Mouse (Mus musculus): ENCODE results near the gene Foxp1. TPM values are rescaled to one million over a fixed set of nuclear protein-coding genes. Genes with fewer than 3 reads are reported as not detected.

The Foxp1 gene
- polyA plus RNA-seq, 1 experiment from 2014 or later, result 38.0 TPM

GRCm38 (mm10) chr6:99388741-99389675 is 133.5 kb downstream of the Foxp1 start:
- no peak for ATAC-seq (replicated peaks; ENCODE audit: low FRiP score, low read depth)
- no peak overlapping the region for H3K4me3 ChIP-seq (replicated peaks; ENCODE audit: low read depth, low read length)
- DNase-seq (ENCODE audit: low spot score), result peak; percentile 40
- H3K4me2 ChIP-seq (ENCODE audit: low read length), result no peak overlapping the region
- no peaks in the 10 kb centered on the region for H3K4me1 ChIP-seq (replicated peaks; ENCODE audit: insufficient read depth, low read length)
- H3K9me3 ChIP-seq (replicated peaks; ENCODE audit: low read length), result no peaks in the 10 kb centered on the region
- H3K27ac ChIP-seq, result 0 out of 2 replicates have a peak overlapping the region, but pooled peaks have one; percentile 2
- WGBS, result 62% methylated on average over 19 of the region's 19 CpGs
- no peaks in the 10 kb centered on the region for H3K36me3 ChIP-seq (ENCODE audit: insufficient read depth, low read length)
- no peak overlapping the region for H3K9ac ChIP-seq (ENCODE audit: low read depth, low read length)
- H3K27me3 ChIP-seq (ENCODE audit: insufficient read depth, low read length), result no peaks in the 10 kb centered on the region
- TF ChIP-seq CTCF (IDR thresholded peaks at IDR 0.05; ENCODE audit: low read depth), result no peak

- no peak for ATAC-seq (replicated peaks; ENCODE audit: low FRiP score, low read depth)
- no peaks in the 10 kb centered on the region for H3K9me3 ChIP-seq (replicated peaks; ENCODE audit: low read length)
- no peak overlapping the region for H3K9ac ChIP-seq (ENCODE audit: low read depth, low read length)
- H3K36me3 ChIP-seq (ENCODE audit: insufficient read depth, low read length), result no peaks in the 10 kb centered on the region
- H3K27me3 ChIP-seq (ENCODE audit: insufficient read depth, low read length), result no peaks in the 10 kb centered on the region
- H3K27ac ChIP-seq, result no peak overlapping the region
- no peak overlapping the region for H3K4me2 ChIP-seq (ENCODE audit: low read length)
- no peak for DNase-seq (ENCODE audit: low spot score)
- no peaks in the 10 kb centered on the region for H3K4me1 ChIP-seq (replicated peaks; ENCODE audit: insufficient read depth, low read length)
- no peak overlapping the region for H3K4me3 ChIP-seq (replicated peaks; ENCODE audit: low read depth, low read length)
- WGBS, result 73% methylated on average over 5 of the region's 5 CpGs
- no peak for TF ChIP-seq CTCF (IDR thresholded peaks at IDR 0.05; ENCODE audit: low read depth)
Observed at GRCm38 (mm10) chr6:99388023-99388422, 134.5 kb downstream of the Foxp1 start.

- no peak overlapping the region for H3K4me2 ChIP-seq (ENCODE audit: low read length)
- no peaks in the 10 kb centered on the region for H3K4me1 ChIP-seq (replicated peaks; ENCODE audit: insufficient read depth, low read length)
- no peak overlapping the region for H3K27ac ChIP-seq
- no peak overlapping the region for H3K9ac ChIP-seq (ENCODE audit: low read depth, low read length)
- WGBS, result 92% methylated on average over 2 of the region's 2 CpGs
- H3K4me3 ChIP-seq (replicated peaks; ENCODE audit: low read depth, low read length), result no peak overlapping the region
- DNase-seq (ENCODE audit: low spot score) (no peak), ATAC-seq (replicated peaks; ENCODE audit: low FRiP score, low read depth) (no peak)
- H3K9me3 ChIP-seq (replicated peaks; ENCODE audit: low read length), result no peaks in the 10 kb centered on the region
- no peaks in the 10 kb centered on the region for H3K36me3 ChIP-seq (ENCODE audit: insufficient read depth, low read length)
- TF ChIP-seq CTCF (IDR thresholded peaks at IDR 0.05; ENCODE audit: low read depth), result peak; percentile 61; the same call in 1 of the 2 replicates
- H3K27me3 ChIP-seq (ENCODE audit: insufficient read depth, low read length), result no peaks in the 10 kb centered on the region
Observed at GRCm38 (mm10) chr6:99385059-99385604, 137.4 kb downstream of the Foxp1 start.

GRCm38 (mm10) chr6:99383846-99384472 is 138.6 kb downstream of the Foxp1 start:
- no peak for TF ChIP-seq CTCF (IDR thresholded peaks at IDR 0.05; ENCODE audit: low read depth)
- 75% methylated on average over 4 of the region's 4 CpGs for WGBS
- Histone ChIP-seq H3K9ac (ENCODE audit: low read depth, low read length) (no peak overlapping the region), H3K4me3 (replicated peaks; ENCODE audit: low read depth, low read length) (no peak overlapping the region), H3K9me3 (replicated peaks; ENCODE audit: low read length) (no peaks in the 10 kb centered on the region), H3K27ac (no peak overlapping the region), H3K27me3 (ENCODE audit: insufficient read depth, low read length) (no peaks in the 10 kb centered on the region), H3K4me1 (replicated peaks; ENCODE audit: insufficient read depth, low read length) (peaks cover 8% of the 10 kb centered on the region; the same call in 1 of the 2 replicates), H3K4me2 (ENCODE audit: low read length) (no peak overlapping the region), H3K36me3 (ENCODE audit: insufficient read depth, low read length) (no peaks in the 10 kb centered on the region)
- ATAC-seq (replicated peaks; ENCODE audit: low FRiP score, low read depth) (no peak), DNase-seq (ENCODE audit: low spot score) (no peak)

GRCm38 (mm10) chr6:99380146-99380545 is 142.4 kb downstream of the Foxp1 start:
- WGBS, result 50% methylated on average over 5 of the region's 5 CpGs
- H3K9me3 ChIP-seq (replicated peaks; ENCODE audit: low read length), result no peaks in the 10 kb centered on the region
- no peak for ATAC-seq (replicated peaks; ENCODE audit: low FRiP score, low read depth)
- H3K4me1 ChIP-seq (replicated peaks; ENCODE audit: insufficient read depth, low read length), result peaks cover 28% of the 10 kb centered on the region
- no peak overlapping the region for H3K4me3 ChIP-seq (replicated peaks; ENCODE audit: low read depth, low read length)
- H3K27ac ChIP-seq, result no peak overlapping the region
- no peak overlapping the region for H3K4me2 ChIP-seq (ENCODE audit: low read length)
- H3K9ac ChIP-seq (ENCODE audit: low read depth, low read length), result no peak overlapping the region
- TF ChIP-seq CTCF (IDR thresholded peaks at IDR 0.05; ENCODE audit: low read depth), result no peak
- no peaks in the 10 kb centered on the region for H3K36me3 ChIP-seq (ENCODE audit: insufficient read depth, low read length)
- no peaks in the 10 kb centered on the region for H3K27me3 ChIP-seq (ENCODE audit: insufficient read depth, low read length)
- no peak for DNase-seq (ENCODE audit: low spot score)

GRCm38 (mm10) chr6:99378997-99379710 is 143.4 kb downstream of the Foxp1 start:
- 42% methylated on average over 7 of the region's 7 CpGs for WGBS
- peaks cover 35% of the 10 kb centered on the region for H3K4me1 ChIP-seq (replicated peaks; ENCODE audit: insufficient read depth, low read length)
- H3K27ac ChIP-seq, result peak overlapping the region; percentile 19; the same call in 1 of the 2 replicates
- DNase-seq (ENCODE audit: low spot score) (peak; percentile 65), ATAC-seq (replicated peaks; ENCODE audit: low FRiP score, low read depth) (no peak)
- H3K4me3 ChIP-seq (replicated peaks; ENCODE audit: low read depth, low read length), result no peak overlapping the region
- no peak overlapping the region for H3K9ac ChIP-seq (ENCODE audit: low read depth, low read length)
- TF ChIP-seq CTCF (IDR thresholded peaks at IDR 0.05; ENCODE audit: low read depth), result no peak
- no peaks in the 10 kb centered on the region for H3K27me3 ChIP-seq (ENCODE audit: insufficient read depth, low read length)
- H3K4me2 ChIP-seq (ENCODE audit: low read length), result no peak overlapping the region
- H3K36me3 ChIP-seq (ENCODE audit: insufficient read depth, low read length), result no peaks in the 10 kb centered on the region
- no peaks in the 10 kb centered on the region for H3K9me3 ChIP-seq (replicated peaks; ENCODE audit: low read length)
